Mouse (Mus musculus) gastrocnemius, adult 8-10 months (tissue): Measurements from ENCODE around the gene Chst10. TPM values are rescaled to one million over a fixed set of nuclear protein-coding genes. Genes with fewer than 3 reads are reported as not detected.

Source experiments
- DNase-seq, 2 experiments: peaks; one replicate each; pipeline ENCODE4 v3.0.0; 2022; ENCODE audit warnings: low spot score in 2 of 2
- total RNA-seq, 4 experiments: library from RNA; stranded (reverse); gene quantifications; 2 replicates each; pipeline ENCODE4 v1.2.4; 2022

Gene Chst10
- total RNA-seq, 4 experiments from 2014 or later, result 0.16 to 0.36 (median 0.19) TPM; not detected in 1

GRCm38 (mm10) chr1:38817268-38817667 lies 80.7 kb downstream of the Chst10 start:
- DNase-seq, result no peak

DNA sequence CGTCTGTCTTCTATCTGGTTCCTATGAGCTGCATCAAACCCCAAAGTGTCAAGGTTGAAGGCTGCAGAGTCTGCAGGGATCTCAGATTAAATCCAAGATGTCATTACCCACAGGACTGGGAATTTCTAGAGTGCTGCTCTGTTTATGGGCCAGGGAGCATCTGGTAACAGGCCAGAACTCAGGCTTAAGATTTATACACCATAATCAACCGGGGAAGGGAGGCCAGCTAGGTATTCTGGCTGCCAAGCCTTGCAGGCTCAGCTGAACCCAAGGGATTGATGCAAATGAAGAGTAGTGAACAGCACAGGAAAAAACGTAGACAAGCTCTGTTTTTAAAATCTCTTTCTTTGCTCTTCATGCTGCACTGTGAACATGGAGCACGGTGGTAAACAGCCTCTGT lies 81.7 kb downstream of the Chst10 start:
- no peak for DNase-seq

Other genes starting within 250 kb of the Chst10 start
- gene Aff3, start 233.2 kb downstream of the Chst10 start, total RNA-seq, result 1 to 10 TPM; 1.0 to 6.1 (median 1.3) TPM
- under 1 TPM; 0.31 to 0.51 (median 0.32) TPM for gene Lonrf2, start 61.5 kb downstream of the Chst10 start, total RNA-seq
- gene Nms, start 41.0 kb upstream of the Chst10 start, total RNA-seq, result not detected
- 10 to 100 TPM; 61.7 to 82.6 (median 76.8) TPM for gene Pdcl3, start 87.4 kb upstream of the Chst10 start, total RNA-seq